Mouse (Mus musculus): ENCODE results near the gene Abhd12b. TPM values are rescaled to one million over a fixed set of nuclear protein-coding genes. Genes with fewer than 3 reads are reported as not detected.
A peak's percentile ranks its signal among the peaks of the same experiment; 100 is the strongest.
"Not testable (repeated sequence)": the region's sequence is repeated elsewhere in the genome, so short reads cannot be mapped to it uniquely, and the experiment has no call there.

The Abhd12b gene
- total RNA-seq, 2 experiments from 2014 or later, result 0.34 to 0.40 TPM

DNA sequence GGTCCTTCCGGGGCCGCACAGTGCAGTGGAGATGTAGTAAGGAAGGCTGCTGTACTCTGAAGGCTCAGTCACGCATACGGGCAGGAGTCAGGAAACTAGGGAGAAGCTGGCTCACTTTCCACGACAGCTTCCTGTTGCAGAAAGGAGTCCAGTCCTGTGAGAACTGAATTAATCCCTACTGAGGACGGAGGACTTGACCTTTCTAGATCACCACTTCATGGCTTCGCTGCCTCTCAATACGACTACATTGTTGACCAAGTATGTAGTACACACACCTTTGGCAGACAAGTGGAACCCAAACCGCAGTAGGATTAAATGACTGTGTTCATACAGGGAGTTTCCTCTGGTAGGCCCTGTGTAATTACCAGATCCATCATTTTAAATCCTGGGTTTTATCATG is 16.3 kb upstream of the Abhd12b start:
- DNase-seq (ENCODE audit: low spot score in 2 of 2), result no peak

GRCm38 (mm10) chr12:70139871-70140270 is 14.1 kb upstream of the Abhd12b start:
- DNase-seq (ENCODE audit: low spot score in 2 of 2), result no peak

DNA sequence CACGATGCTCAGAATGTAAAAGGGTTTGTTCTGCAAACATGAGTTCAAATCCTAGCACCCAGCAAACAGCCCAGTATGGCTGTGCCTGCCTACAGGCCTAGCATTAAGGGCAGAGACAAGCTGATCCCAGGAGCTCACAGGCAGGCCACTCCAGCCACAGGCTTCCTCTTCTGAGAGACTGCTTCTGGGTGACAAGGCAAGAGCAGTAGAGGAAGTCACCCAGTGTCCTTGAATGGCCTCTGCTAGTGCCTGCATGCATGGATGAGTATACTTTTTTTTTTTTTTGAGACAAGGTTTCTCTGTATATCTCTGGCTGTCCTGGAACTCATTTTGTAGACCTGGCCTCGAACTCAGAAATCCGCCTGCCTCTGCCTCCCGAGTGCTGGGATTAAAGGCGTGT is 13.4 kb upstream of the Abhd12b start:
- no peak for DNase-seq (ENCODE audit: low spot score in 2 of 2)

DNA sequence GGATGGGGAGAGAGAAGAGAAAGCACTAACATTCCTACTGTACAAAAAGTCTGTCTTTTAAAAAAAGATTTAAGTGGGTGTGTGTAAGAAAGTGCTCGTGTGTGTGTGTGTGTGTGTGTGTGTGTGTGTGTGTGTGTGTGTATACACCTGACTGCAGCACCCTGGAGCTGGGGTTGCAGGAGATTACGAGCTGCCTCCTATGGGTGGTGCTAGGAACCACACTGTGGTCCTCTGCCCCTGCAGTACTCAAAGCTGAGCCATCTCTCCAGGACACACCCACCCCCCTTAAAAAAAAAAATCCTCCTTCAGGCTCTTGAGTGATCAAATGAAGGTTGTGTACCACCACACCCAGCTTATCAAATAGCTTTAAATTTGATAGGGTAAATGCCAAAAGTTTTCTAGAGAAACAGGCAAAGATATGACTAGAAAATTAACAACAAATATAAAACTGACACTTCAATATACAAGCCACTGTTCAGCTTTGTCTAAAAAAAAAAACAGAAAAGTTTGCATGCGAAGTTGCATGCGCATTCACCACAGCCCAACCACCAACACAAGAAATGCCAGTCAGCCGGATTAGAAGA is 12.9 kb upstream of the Abhd12b start:
- no peak for DNase-seq (ENCODE audit: low spot score in 2 of 2)

DNA sequence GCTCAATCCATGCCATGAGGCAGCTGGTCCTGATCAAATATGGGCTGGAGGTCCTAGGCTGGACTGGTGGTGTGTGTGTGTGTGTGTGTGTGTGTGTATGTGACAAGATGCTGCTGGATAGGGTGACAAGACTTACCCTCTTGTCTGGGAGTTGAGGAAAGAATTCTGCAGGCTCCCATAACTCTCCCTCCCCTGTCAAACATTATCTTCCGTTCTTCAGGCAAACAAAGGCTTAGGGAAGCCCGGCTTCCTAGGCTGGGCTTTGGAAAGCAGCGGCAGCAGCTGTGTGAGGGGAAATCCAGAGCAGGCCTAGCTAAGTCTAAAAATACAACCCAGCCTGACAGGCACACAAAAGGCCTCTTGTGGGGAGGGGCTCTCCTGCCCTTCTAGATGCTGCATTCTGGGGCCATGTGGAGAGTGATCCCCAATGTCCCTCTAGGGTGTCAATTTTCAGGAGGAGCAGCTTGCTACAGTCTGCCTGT is 9.8 kb upstream of the Abhd12b start:
- not testable (repeated sequence) for DNase-seq (ENCODE audit: low spot score in 2 of 2)

GRCm38 (mm10) chr12:70144637-70145448 is 9.1 kb upstream of the Abhd12b start:
- peak; percentile 67 to 72 for DNase-seq (ENCODE audit: low spot score in 2 of 2)

- no peak for DNase-seq (ENCODE audit: low spot score in 2 of 2)
Measured at GRCm38 (mm10) chr12:70145586-70145985, 8.4 kb upstream of the Abhd12b start.

GRCm38 (mm10) chr12:70147986-70148630 is 5.8 kb upstream of the Abhd12b start:
- no peak for DNase-seq (ENCODE audit: low spot score in 2 of 2)

- no peak for DNase-seq (ENCODE audit: low spot score in 2 of 2)
Measured at GRCm38 (mm10) chr12:70148631-70149265, 5.2 kb upstream of the Abhd12b start.

DNA sequence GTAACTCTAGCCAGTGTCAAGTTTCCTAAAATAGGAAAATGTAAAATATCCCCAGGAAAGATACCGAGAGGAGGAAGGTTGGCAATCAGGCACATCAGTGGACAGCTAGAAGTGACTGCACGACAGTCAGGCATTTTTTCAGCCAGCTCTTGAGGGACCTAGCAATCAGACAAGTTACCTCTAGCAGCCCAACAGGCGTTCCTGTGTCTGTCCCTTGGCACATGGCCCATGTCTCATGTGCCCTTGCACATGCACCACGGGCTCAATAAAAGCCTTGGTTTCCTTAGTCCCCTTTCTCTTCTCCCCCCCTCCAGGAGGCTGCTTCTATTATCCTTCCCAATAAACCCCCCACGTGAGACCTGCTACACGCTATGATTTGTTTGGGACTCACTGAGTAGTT is 2.3 kb downstream of the Abhd12b start:
- no peak for DNase-seq (ENCODE audit: low spot score in 2 of 2)

- no peak for DNase-seq (ENCODE audit: low spot score in 2 of 2)
Measured at GRCm38 (mm10) chr12:70157292-70158066, 3.5 kb downstream of the Abhd12b start.

DNA sequence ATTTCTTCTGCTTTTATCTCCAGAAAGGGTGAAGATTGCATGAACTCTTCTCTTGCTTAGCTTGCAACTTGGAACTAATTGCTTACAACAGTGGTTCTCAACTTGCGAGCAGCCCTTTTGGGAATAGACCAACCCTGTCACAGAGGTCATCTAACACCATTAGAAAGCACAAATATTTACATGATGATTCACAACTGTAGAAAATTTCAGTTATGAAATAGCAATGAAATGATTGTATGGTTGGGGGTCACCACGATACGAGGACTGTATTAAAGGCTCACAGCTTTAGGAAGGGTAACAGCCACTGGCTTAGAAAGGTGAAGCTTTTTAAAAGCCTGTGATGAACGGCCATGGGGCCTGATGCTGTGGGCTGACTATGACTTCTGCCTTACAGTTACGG is 7.1 kb downstream of the Abhd12b start:
- DNase-seq (ENCODE audit: low spot score in 2 of 2), result no peak

DNA sequence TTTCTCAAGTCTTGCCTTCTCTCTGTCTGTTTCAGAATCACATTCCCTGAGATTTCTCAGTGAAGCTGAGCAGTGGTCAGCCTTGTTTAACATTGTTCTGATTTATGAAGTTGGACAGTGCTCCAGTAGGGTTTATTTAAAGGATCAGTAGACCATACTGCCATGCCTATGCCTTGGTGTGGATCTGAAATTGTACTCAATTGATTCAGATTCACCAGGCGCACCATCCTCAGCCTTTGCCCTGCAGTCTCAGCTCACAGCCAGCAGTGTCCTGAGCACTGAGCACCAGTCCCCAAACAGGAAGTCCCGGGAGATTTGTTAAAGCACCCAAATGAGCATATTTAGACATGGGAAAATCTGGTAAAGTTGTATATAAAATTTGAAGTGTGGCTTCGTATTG is 10.8 kb downstream of the Abhd12b start:
- DNase-seq (ENCODE audit: low spot score in 2 of 2), result no peak

- no peak for DNase-seq (ENCODE audit: low spot score in 2 of 2)
Measured at GRCm38 (mm10) chr12:70167950-70168349, 14.0 kb downstream of the Abhd12b start.

- DNase-seq (ENCODE audit: low spot score in 2 of 2), result peak in 1 of 2 experiments; percentile 16
Measured at GRCm38 (mm10) chr12:70169969-70170368, 16.0 kb downstream of the Abhd12b start.

DNA sequence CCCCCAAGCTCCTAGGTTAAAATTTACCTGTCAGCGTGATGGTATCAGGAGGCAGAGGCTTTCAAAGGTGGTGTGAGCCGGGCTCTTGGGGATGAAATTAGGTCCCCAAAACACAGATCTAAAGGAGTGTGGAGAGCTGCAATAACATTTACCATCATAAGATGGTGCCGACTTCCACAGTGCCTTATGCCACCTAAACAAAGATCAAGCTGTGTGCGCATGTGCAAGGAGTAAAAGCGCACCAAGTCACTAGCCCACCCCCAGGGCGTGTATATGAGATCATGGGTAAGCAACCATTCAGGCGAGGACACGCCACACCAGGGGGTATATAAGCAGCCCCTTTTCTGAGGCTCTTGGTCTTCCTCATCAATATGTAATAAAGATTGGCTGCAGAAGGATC is 29.6 kb downstream of the Abhd12b start:
- not testable (repeated sequence) for DNase-seq (ENCODE audit: low spot score in 2 of 2)

- no peak for DNase-seq (ENCODE audit: low spot score in 2 of 2)
Measured at GRCm38 (mm10) chr12:70184173-70184783, 30.3 kb downstream of the Abhd12b start.

DNA sequence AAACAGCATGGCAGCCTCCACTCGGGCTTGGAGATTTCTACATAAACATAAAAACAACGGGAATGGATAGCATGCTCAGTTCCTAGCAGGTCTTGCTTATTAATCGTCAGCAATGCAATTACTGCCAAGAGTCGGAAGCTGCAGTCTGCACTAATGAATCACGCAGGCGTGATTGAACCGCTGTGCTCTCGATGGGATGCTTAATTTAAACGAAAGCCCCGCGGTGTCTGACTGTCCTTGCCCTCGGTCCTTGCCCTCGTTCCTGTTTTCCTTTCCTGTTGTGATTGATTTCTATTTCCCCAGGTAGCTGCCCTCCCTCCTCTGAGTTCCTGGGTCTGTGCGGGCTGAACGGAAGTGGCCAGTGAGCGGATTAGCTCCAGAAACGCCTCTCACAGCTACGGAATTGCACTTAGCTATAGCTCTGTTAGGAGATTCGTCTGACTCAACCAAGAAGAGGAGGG is 38.4 kb downstream of the Abhd12b start:
- DNase-seq (ENCODE audit: low spot score in 2 of 2), result peak; percentile 13 to 27

DNA sequence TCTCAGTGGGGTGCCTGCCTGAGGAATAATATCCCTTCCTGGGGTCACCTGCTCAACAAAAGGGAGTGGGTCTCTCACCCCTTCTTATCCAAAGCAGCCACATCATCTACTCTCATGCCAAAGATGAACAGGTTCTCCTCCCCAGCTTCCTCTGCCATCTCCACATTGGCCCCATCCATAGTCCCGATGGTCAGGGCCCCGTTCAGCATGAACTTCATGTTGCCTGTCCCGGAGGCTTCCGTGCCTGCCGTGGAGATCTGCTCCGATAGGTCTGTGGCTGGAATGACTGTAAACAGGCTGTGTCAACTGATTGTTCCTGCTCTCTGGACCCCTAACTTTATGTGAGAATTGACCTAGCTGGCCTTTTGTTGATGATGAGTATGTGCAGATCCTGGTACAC is 41.5 kb downstream of the Abhd12b start:
- no peak for DNase-seq (ENCODE audit: low spot score in 2 of 2)

DNA sequence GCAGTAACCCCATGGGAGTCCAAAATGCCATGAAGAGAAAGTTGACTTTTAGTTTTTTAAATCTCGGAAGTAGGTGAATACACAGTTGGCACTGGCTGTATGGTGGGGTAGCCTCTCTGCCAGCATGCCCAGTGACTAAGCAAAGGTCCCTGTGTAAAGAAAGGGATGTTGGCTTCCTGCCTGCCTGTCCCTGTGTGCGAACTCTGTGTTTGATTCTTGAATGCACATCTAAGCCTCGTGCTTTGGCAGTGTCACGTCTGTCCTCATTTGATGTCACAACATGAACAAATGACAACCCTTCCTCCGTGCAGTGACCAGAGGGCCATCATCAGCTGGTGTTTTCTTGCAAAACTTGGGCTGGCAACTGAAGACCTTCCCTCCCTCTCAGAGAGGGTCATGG is 42.4 kb downstream of the Abhd12b start:
- DNase-seq (ENCODE audit: low spot score in 2 of 2), result no peak
